Mouse (Mus musculus) left cerebral cortex, postnatal 14 days (tissue): ENCODE results near the gene Arhgap42. TPM values are rescaled to one million over a fixed set of nuclear protein-coding genes. Genes with fewer than 3 reads are reported as not detected.

Experiments used
- DNase-seq, 2 experiments: peaks; one replicate each; pipeline ENCODE4 v3.0.0; 2021 to 2022; ENCODE audit warnings: low spot score in 2 of 2, mixed read lengths in 1 of 2
- intact Hi-C: fragments of 180-260 bp; cut with DNase I; formaldehyde crosslinking; loops from one replicate; pipeline ENCODE4 v1.15.1; 2025
- total RNA-seq, 2 experiments: library from RNA; stranded (reverse); gene quantifications; 2 replicates each; pipeline ENCODE4 v1.2.3; 2021

Arhgap42 gene
- total RNA-seq, 2 experiments from 2014 or later = 9.8 to 10.9 TPM

GRCm38 (mm10) chr9:9157425-9157824, 81.5 kb downstream of the Arhgap42 start:
- DNase-seq = no peak
- intact Hi-C loops = no loop called here

GRCm38 (mm10) chr9:9154636-9155035, 84.3 kb downstream of the Arhgap42 start:
- intact Hi-C loops = no loop called here
- no peak for DNase-seq

- no peak for DNase-seq
- intact Hi-C loops = no loop called here
These were observed 94.4 kb downstream of the Arhgap42 start for GRCm38 (mm10) chr9:9144301-9145121.

- DNase-seq = no peak
- intact Hi-C loops = no loop called here
These were observed 95.8 kb downstream of the Arhgap42 start for GRCm38 (mm10) chr9:9143102-9143501.

- intact Hi-C loops = no loop called here
- DNase-seq = no peak
These were observed 96.3 kb downstream of the Arhgap42 start for GRCm38 (mm10) chr9:9142561-9142960.

- intact Hi-C loops = no loop called here
- no peak for DNase-seq
These were observed 96.8 kb downstream of the Arhgap42 start for GRCm38 (mm10) chr9:9142144-9142543.

- no peak for DNase-seq
- intact Hi-C loops = no loop called here
These were observed 109.8 kb downstream of the Arhgap42 start for GRCm38 (mm10) chr9:9128996-9129694.

GRCm38 (mm10) chr9:9127041-9127755, 111.7 kb downstream of the Arhgap42 start:
- intact Hi-C loops = no loop called here

GRCm38 (mm10) chr9:9124156-9124555, 114.7 kb downstream of the Arhgap42 start:
- intact Hi-C loops = no loop called here
- DNase-seq = no peak

More at GRCm38 (mm10) chr9:9127041-9127755, 111.7 kb downstream of the Arhgap42 start:
- DNase-seq = no peak

- no peak for DNase-seq
- intact Hi-C loops = loop anchor here (10.0 kb wide), 1 partner anchor 121 kb away; the partner anchor contains the start of gene Arhgap42
These were observed 124.6 kb downstream of the Arhgap42 start for GRCm38 (mm10) chr9:9114266-9114665.

- intact Hi-C loops = loop anchor here (10.0 kb wide), 1 partner anchor 121 kb away; the partner anchor contains the start of gene Arhgap42
- no peak for DNase-seq
These were observed 125.1 kb downstream of the Arhgap42 start for GRCm38 (mm10) chr9:9113847-9114246.

GRCm38 (mm10) chr9:9112921-9113320, 126.0 kb downstream of the Arhgap42 start:
- no peak for DNase-seq
- intact Hi-C loops = loop anchor here (10.0 kb wide), 1 partner anchor 122 kb away; the partner anchor contains the start of gene Arhgap42

- intact Hi-C loops = no loop called here
- DNase-seq = no peak
These were observed 131.2 kb downstream of the Arhgap42 start for GRCm38 (mm10) chr9:9107697-9108096.

GRCm38 (mm10) chr9:9104761-9105160, 134.1 kb downstream of the Arhgap42 start:
- peak in 1 of 2 experiments; percentile 33 for DNase-seq
- intact Hi-C loops = no loop called here

GRCm38 (mm10) chr9:9102158-9102514, 136.8 kb downstream of the Arhgap42 start:
- intact Hi-C loops = no loop called here

GRCm38 (mm10) chr9:9101482-9102157, 137.3 kb downstream of the Arhgap42 start:
- peak; percentile 15 to 18 for DNase-seq
- intact Hi-C loops = no loop called here

More at GRCm38 (mm10) chr9:9102158-9102514, 136.8 kb downstream of the Arhgap42 start:
- peak in 1 of 2 experiments; percentile 13 for DNase-seq

GRCm38 (mm10) chr9:9101055-9101454, 137.8 kb downstream of the Arhgap42 start:
- intact Hi-C loops = no loop called here
- no peak for DNase-seq

- no peak for DNase-seq
- intact Hi-C loops = no loop called here
These were observed 141.1 kb downstream of the Arhgap42 start for GRCm38 (mm10) chr9:9097835-9098234.

GRCm38 (mm10) chr9:9096761-9097160, 142.1 kb downstream of the Arhgap42 start:
- intact Hi-C loops = no loop called here
- no peak for DNase-seq
